Mouse (Mus musculus) cerebellum, postnatal 4 days (tissue): Measurements from ENCODE around the gene Nucks1.
"Not testable (repeated sequence)": the region's sequence is repeated elsewhere in the genome, so short reads cannot be mapped to it uniquely, and the experiment has no call there.

Experiments used
- DNase-seq, 2 experiments: peaks; one replicate each; pipeline ENCODE4 v3.0.0; 2022; ENCODE audit warnings: low spot score in 2 of 2, mixed read lengths in 1 of 2

Gene Nucks1

GRCm38 (mm10) chr1:131910001-131910648 lies at the start of gene Nucks1:
Gene Nucks1, plus strand, starts transcription at chr1:131910534.
- peak; percentile 98 to 99 for DNase-seq

- no peak for DNase-seq
Measured at GRCm38 (mm10) chr1:131861811-131862210, 48.5 kb upstream of the Nucks1 start.

DNA sequence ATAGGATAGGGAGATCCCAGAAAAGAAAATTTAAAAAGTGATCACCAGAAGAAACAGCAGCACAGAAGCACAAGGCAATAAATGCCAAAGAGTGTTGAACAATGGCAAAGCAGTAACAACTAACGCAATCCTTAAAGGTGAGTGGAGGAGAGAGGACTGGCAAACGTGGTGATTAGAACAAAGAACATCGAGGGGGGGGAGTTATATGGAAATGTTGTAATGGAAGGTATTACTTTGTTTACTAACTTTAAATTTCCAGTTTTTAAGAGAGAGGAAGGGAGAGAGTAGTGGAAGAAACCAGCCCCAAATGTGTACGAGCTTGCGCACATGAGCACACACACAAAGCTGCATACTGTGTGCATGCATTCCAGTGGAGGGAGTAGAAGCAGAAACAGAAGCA lies 44.7 kb upstream of the Nucks1 start:
- no peak for DNase-seq

DNA sequence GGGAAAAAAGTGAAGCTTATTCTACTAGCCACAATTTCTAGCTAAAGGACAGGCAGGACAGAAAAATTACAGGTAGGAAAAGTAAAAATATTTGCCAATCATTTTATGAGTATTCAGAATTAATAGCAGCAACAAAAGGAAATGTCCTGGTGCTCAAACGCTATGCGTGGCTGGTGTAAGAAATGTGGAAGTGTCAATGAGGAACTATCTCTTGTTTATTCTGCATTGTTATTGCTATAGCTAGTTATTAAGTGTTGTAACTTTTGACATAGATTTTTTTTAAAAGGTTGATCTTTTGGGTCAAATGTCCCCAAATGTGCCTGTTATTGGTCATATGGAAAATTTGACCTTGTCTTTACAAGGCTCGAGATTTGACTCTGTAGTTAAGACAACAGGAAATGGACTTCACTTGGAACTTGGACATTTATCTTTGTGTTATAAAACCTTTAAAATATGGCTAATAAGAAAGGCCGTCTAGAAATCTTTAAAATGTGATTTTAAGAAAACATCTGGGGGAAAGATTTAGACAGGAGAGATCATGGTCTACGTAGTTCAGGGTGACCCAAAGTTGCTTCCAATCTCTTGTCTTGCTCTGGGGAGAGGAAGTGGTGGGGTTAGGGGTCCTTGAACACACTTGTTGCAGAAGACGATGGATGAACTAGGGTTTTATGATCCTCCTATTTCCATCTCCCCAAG lies 43.9 kb upstream of the Nucks1 start:
- no peak for DNase-seq

- DNase-seq, result peak; percentile 65 to 92
Measured at GRCm38 (mm10) chr1:131867093-131867945, 43.0 kb upstream of the Nucks1 start, which contains the start of gene Rab29. Gene Rab29, plus strand, starts transcription at chr1:131867224.

DNA sequence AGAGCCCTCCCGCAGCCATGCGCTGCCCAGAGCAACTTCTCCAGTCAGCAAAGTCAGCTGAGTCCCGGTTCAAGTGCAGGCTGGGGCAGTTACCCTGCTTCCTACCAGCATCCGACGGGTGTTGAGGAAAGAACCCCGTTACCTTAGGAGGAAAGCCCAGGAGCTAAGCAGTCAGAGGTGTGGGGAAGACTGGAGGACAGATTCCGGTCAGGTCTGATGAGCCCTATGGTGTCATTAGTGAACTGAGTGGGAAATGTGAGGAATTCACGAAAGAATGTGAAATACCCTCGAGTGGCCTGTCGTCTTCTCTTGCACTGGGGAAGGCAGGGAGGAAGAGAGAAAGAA lies 42.4 kb upstream of the Nucks1 start:
- no peak for DNase-seq

- DNase-seq, result no peak
Measured at GRCm38 (mm10) chr1:131869561-131869960, 40.8 kb upstream of the Nucks1 start.

DNA sequence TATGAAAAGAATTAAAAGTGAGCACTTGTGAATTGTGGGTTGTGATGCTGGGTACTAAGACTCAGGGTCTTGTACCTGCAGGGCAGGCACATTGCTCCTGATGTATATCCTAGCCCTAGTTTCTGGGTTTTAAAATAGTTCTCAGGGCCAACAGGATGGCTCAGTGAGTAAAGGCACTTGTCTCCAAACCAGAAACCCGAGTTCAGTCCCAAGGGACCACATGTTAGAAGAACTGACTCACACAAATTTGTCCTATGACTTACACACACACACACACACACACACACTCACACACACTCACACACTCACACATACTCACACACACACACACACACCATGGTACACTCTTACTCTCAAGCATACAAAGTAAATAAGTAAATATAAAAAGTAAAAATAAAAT lies 37.5 kb upstream of the Nucks1 start:
- no peak for DNase-seq

GRCm38 (mm10) chr1:131879816-131880215 lies 30.5 kb upstream of the Nucks1 start:
- no peak for DNase-seq

DNA sequence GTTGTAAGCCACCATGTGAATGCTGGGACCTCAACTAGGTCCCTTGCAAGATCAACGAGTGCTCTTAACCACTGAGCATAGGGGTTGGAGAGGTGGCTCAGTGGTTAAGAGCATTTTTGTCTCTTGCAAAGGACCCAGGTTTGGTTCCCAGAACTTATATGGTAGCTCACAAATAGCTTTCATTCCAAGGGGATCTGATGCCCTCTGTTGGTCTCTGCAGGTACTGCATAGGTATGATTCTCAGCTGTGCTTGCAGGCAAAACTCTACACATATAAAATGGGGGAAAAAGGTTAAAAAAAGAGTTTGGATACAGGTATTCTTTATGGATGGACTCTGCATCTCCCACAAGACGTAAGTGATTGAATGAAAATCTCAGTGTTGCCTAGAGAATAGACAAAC lies 27.5 kb upstream of the Nucks1 start:
- DNase-seq, result peak in 1 of 2 experiments; percentile 4

DNA sequence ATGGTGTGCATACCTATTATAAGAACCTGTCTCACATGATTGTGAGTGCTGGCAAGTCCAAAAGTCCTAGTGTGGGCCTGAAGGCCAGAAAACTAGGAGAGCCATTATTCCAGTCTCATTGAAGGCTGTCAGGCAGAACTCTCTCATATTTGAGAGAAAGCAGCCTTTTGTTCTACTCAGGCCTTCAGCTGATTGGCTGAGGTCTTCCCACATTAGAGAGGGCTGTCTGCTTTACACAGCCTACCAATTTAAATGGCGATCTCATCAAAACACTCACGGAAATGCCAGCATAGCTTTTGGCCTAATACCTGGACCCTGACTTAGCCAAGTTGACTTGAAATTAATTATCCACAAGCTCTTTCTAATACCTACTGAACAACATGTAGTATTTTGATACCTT lies 24.2 kb upstream of the Nucks1 start:
- no peak for DNase-seq

- DNase-seq, result no peak
Measured at GRCm38 (mm10) chr1:131886641-131887040, 23.7 kb upstream of the Nucks1 start.

DNA sequence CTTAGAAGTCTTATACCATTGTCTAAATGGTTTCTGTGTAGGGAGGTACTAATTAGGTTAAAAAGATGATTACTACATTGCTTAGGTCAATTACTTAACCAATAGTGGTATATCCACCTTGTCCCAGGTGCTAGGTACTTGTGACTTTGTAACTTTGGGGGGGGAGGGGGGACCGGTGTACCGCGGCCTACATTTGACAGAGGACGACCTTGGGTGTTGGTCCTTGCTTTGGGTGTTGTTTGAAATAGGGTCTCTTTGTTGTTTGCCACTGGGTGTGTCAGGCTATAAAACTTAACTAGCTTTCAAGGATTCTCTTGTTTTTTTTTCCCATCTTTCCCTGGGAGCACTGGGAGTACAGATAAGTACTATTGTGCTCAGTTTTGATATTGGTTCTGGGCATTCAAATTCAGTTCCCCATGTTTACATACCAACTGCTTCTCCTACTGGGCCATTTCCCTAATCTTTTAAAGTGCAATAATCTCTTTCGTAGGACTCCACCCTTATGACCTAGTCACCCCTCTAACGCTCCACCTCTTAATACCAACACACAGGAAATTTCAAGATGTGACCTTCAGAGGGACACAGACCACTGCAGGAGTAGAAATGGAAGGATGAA lies 20.2 kb upstream of the Nucks1 start:
- no peak for DNase-seq

- DNase-seq, result no peak
Measured at GRCm38 (mm10) chr1:131891436-131891835, 18.9 kb upstream of the Nucks1 start.

GRCm38 (mm10) chr1:131902679-131903078 lies 7.7 kb upstream of the Nucks1 start:
- no peak for DNase-seq

DNA sequence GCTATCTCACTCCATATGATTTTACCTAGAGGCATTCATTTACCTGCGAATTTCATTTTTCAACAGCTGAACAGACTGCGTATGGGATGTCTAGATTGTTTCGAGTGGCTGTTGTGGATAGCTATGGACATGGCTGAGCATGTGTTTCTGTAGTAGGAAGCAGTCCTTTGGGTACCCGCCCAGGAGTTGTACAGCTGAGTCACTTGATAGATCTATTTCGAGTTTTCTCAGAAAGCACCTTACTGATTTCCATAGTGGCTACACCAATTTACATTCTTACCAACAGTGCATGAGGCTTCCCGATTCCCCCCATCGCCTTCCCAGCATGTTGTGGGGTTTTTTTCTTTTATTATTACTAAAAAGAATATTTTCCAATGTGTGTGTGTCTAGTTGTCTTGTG lies 7.1 kb upstream of the Nucks1 start:
- DNase-seq, result no peak

DNA sequence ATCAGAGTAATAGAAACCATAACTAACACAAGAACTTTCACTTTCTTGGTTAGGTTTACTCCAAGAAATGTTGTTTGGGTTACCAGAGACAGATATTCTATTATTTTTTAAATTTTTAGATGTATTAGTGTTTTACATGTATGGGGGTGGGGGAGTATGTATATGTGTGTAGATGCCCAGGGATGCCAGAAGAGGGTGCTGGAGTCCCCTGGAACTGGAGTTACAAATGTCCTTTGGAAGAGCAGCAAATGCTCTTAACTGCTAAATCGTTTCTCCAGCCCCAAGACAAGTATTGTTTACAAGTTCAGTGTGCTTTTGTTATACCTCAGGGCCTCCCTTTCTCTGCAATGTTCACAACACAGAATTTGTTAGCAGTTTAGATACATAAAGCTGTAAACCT lies 4.8 kb upstream of the Nucks1 start:
- DNase-seq, result no peak

DNA sequence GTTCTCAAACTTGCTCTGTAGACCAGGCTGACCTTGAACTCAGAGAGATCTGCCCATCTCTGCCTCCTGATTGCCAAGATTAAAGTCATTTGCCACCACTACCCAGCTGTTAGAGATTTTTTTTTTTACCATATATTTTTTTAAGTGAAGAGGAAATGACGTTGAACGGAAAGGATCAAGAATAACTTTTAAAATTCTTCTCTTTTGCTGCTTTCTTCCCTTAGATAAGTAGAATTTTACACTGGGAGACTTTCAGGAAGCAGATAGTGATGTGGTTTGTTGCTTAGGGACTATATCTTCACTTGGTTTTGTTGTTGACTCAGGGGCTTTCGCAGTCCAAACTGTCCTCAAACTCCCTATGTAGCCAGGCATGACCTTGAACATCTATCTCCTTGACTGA lies 1.9 kb upstream of the Nucks1 start:
- no peak for DNase-seq

GRCm38 (mm10) chr1:131909236-131909635 lies 1.1 kb upstream of the Nucks1 start:
- DNase-seq, result not testable (repeated sequence)

DNA sequence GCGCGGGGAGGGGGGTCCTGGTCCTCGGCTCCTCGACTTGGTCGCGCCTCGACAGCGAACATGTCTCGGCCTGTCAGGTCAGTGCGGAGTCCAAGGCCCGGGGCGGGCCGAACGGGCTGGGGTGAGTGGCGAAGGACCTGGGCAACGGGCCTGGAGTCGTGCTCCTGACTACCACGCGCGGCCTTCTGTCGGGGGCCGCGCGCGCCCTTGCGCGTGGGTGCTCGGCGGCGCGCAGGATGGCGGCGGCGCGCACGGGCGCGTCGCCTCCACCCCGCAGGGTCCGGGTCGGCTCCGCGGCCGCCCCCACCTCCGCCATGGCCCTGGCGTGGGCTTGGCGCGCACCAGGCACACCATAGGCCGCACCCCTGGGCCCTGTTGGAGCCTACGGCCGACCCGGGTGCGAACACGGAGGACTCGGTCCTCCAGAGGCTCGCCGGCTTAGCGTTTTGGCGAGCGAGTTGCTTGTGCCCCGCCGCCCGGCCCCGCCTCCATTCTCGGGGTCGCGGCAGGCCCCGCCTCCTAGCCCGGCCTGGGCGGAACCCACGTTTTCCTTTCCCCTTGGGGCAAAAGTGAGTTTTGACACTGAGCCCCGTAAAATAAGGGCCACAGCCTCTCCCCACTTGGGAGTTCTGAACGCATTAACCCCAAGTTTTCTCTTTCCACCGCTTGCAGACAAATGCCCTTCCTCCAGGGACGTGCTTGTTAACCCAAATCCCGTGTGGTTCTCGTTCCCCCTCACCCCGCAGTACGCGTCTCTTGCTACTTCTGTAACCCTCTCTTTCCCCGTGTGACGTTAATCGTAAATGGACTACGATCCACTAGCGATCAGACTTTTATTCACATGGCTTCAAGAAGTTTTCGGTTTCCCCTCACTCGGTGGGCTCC lies 582 bp downstream of the Nucks1 start:
- peak; percentile 59 to 71 for DNase-seq

GRCm38 (mm10) chr1:131917634-131918033 lies 7.3 kb downstream of the Nucks1 start:
- no peak for DNase-seq
